Mouse (Mus musculus): ENCODE data around the gene Ndufc2.

GRCm38 (mm10) chr7:97416473-97416872 lies 16.7 kb downstream of the Ndufc2 start:
- TF ChIP-seq CTCF (IDR thresholded peaks at IDR 0.05; ENCODE audit: control insufficient read depth, insufficient read depth, insufficient replicate concordance, low read depth, low read length) (no peak), POLR2A (IDR thresholded peaks at IDR 0.05; ENCODE audit: control insufficient read depth, low read depth, low read length) (no peak)

All from testis, adult 2 months (tissue).